Mouse (Mus musculus) thymus, postnatal 4 days (tissue): ENCODE measurements around the gene Plekha6.
A peak's percentile ranks its signal among the peaks of the same experiment; 100 is the strongest.

ENCODE experiments used
- DNase-seq: peaks from one replicate; pipeline ENCODE4 v3.0.0; 2021

Plekha6 gene

GRCm38 (mm10) chr1:133182706-133183095 lies 18.7 kb downstream of the Plekha6 start:
- no peak for DNase-seq

DNA sequence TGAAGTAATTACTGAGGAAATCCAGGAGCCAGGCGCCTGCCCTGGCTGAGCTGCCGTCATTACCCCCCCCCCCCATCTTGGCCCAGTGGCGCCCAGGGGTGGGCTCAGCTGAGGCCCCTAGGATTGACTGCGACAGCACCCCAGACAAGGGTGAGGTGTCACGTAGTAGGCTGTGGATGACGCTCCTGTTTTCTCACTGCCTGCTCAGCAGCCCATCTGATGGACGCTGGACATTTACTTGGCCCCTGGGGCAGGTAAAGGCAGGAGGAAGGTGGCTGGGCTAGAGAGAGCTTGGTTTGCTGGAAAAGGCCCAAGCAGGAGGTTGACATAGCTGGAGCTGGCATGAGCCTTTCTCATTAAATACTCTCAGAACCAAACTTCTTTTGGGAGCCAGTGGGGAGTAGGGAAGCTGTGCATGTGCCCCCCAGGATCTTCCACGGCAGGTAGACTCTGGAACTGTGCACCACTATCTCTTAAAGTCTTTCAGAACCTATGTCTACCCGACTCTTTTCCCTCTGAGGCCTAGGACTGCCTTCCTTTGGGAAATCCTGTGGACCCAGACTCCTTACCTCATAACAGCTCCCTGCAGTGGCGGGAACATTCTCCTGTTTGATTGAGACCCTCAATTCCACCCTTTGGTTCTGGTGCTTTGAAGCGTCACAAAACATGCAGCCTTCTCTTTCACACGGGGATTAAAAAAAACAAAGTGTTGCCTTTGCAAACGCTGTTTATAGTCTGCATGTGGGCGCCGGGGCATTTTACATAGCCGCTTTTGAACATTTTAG lies 19.3 kb downstream of the Plekha6 start:
- no peak for DNase-seq

- DNase-seq = no peak
Observed at GRCm38 (mm10) chr1:133187948-133188680, 24.1 kb downstream of the Plekha6 start.

GRCm38 (mm10) chr1:133188719-133189118 lies 24.7 kb downstream of the Plekha6 start:
- DNase-seq = no peak

DNA sequence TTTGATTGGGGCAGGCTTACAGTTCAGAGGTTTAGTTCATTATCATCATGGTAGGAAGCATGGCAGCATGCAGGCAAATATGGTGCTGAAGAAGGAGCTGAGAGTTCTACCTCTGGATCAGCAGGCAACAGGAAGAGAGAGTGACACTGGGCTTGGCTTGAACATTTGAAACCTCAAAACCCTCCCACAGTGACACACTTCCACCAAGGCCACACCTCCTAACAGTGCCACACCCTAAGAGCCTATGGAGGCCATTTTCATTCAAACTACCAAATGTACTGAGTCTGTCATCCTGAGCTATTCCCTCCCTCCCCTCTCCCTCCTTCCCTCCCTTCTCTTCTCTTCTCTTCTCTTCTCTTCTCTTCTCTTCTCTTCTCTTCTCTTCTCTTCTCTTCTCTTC lies 25.5 kb downstream of the Plekha6 start:
- DNase-seq = no peak

DNA sequence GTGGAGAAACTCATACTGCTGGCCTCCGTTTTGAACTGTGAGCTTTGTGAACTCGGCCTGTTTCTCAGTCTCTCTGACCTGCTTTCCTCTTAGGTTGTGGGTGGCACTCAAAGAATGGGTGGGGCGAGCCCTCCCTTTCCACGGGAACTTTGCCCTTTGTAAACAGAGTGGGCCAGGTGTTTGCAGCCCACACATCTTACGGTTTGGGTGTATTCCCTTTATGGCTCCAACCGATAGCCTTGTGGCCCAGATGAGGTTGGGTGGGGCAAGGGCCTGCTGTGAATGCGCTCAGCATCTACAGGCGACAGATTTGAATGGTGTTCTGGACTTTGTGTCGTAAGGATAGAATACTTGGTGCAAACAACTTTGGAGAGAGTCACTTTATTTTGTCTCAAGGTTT lies 26.5 kb downstream of the Plekha6 start:
- peak; percentile 41 for DNase-seq

GRCm38 (mm10) chr1:133196181-133196580 lies 32.2 kb downstream of the Plekha6 start:
- no peak for DNase-seq

- DNase-seq = no peak
Observed at GRCm38 (mm10) chr1:133197266-133197665, 33.3 kb downstream of the Plekha6 start.

DNA sequence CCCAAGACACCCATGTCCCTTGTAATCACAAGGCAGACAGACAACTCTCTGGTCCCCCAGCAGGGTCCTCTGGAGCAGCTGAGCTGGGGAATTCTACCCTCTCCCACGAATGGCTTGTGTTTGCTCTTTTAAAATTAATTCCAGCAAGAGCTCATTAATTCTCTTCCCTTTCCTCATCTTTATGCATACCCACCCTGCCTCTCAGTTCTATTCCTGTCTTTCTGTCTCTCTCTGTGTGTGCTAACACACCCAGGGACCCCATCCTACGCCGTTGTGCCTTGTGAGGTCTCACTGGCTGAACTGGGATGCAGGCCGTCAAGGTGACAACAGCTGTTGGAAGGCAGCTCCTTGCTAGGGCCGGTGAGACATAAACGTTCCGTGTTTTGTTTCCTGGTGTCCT lies 35.7 kb downstream of the Plekha6 start:
- no peak for DNase-seq

- DNase-seq = no peak
Observed at GRCm38 (mm10) chr1:133201499-133201898, 37.5 kb downstream of the Plekha6 start.

- no peak for DNase-seq
Observed at GRCm38 (mm10) chr1:133203701-133204100, 39.7 kb downstream of the Plekha6 start.

- no peak for DNase-seq
Observed at GRCm38 (mm10) chr1:133204341-133204849, 40.4 kb downstream of the Plekha6 start.

- no peak for DNase-seq
Observed at GRCm38 (mm10) chr1:133204985-133205384, 41.0 kb downstream of the Plekha6 start.

GRCm38 (mm10) chr1:133208086-133208815 lies 44.2 kb downstream of the Plekha6 start:
- no peak for DNase-seq

DNA sequence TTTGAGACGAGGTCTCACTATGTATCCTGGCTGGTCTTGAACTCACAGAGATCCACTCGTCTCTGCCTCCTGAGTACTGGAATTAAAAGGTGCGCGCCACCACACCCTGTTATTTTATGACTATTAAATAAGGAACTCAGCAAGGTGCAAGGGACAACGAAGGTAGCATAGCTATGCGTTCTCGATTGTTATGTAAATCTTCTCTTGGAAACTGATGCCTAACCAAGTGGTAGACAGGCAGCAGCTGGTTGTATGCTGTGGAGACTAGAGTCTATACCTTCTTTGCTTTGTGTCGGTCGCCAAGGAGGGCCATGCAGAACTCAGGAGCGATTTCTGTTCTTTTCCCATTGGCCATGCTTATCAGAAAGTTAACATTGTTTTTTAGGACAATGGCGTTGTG lies 45.0 kb downstream of the Plekha6 start:
- no peak for DNase-seq

DNA sequence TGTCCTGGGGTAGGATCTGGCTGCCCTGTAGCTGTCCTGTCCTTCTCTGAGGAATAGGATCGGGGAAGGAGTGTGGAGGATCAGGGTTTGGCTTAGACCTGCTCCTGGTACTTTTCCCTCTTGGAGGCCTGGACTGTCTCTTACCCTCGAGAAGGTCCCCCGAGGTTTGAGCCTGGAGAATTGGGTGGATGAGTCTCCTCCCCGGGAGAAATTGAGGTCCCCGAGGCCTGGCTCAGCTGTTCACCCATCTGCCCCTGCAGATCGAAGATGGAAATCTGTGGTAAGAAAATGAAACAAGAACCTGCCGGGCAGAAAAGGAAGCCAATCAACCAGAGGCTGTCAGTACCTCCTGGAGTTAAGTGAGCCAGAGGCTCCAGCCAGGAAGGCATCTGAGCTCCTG lies 45.5 kb downstream of the Plekha6 start:
- DNase-seq = no peak

- no peak for DNase-seq
Observed at GRCm38 (mm10) chr1:133209901-133210516, 46.0 kb downstream of the Plekha6 start.

DNA sequence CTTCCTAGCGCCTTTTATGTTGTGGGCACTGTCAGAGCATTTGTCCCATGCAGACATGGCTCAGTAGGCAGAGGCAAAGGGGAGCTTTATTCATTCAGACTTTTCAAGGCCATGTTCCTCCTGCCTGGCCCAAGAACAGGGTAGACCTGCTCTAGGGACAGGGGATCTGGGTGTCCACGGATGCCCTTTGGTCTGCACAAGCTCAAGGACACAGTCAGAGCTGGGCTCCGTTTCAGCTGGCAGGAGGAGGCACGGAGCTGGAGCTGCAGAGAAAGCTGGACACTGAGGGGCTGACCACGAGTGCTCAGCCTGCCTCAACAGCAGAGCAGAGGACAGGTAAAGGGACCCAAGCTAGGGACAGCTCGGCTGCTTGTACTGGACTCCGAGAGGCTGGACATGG lies 46.8 kb downstream of the Plekha6 start:
- no peak for DNase-seq

GRCm38 (mm10) chr1:133212273-133212672 lies 48.3 kb downstream of the Plekha6 start:
- no peak for DNase-seq

DNA sequence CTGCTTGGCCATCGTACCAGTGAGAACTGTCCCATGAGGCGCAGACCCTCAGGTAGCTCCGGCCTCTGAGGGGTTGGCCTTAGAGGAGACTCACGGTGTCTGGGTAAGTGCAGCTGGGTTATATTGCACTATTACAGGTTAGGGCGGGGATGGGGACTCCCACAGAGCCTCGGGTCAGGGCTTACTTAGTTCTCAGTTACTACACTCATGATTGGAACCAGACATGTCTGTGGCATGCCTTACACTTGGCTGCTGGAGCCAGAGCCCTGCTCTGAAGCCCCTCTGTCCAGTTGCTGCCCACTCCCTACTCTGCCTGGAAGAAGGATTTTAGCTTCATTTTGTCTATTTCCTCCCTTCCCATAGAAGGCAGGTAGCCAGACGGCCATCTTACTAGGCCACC lies 49.1 kb downstream of the Plekha6 start:
- no peak for DNase-seq

GRCm38 (mm10) chr1:133213901-133214300 lies 49.9 kb downstream of the Plekha6 start:
- no peak for DNase-seq

- DNase-seq = no peak
Observed at GRCm38 (mm10) chr1:133214672-133215359, 50.8 kb downstream of the Plekha6 start.

DNA sequence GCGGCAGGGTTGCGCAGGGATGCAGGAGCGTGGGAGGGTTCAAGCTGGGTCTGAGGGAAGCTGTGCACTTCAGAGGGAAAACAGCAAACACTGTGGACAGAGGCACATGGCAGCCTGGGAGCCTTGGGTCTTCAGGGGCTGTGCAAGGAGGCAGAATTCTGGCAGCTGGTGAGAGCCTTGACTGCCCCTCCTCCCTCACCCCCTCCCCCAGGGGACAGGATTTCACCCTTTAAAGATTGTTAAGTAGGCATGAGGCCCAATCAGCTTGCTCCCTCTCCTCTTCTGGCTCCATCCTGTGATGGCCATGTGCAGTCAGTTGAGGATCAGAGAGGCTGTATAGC lies 51.3 kb downstream of the Plekha6 start:
- DNase-seq = no peak
